Mouse (Mus musculus) spleen, adult 2 months (tissue): Measurements from ENCODE around the gene Fzd2.

ENCODE experiments used
- CTCF ChIP-seq: fragments of 200-500 bp; IDR thresholded peaks from 2 replicates; pipeline ENCODE4 v1.5.1; 2011; ENCODE audit warnings: mild to moderate bottlenecking, inconsistent platforms; ENCODE audit not compliant: insufficient read depth, insufficient read length, insufficient replicate concordance; ENCODE audit errors: extremely low read depth
- POLR2A ChIP-seq: fragments of 200-500 bp; IDR thresholded peaks from 2 replicates; pipeline ENCODE4 v1.6.1; 2011; ENCODE audit warnings: low read depth, low read length, inconsistent platforms

DNA sequence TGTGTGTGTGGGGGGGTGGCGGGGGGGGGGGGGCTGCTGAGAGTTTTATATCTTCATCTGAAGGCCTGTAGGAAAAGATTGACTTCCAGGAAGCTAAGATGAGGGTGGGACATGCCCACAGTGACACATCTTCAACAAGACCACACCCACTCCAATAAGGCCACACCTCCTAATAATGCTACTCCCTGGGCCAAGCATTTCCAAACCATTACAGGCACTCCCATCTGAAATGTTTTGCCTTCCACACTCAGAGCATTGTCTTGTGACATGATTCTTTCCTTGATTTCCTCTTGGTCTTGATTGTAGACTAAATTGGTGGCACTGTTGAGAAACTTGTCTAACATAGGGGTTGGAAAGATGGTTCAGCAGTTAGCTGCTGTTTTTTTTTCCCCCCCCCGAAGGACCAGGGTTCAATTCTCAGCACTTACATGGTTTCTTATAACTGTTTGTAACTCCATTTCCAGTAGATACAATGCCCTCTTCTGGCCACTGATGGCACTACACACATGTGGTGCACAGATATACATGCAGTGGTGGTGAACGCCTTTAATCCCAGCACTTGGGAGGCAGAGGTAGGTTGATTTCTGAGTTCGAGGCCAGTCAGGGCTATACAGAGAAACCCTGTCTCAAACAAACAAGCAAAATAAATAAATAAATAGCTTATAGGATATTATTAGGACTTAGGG lies 17.6 kb upstream of the Fzd2 start:
- TF ChIP-seq CTCF, result no peak
- no peak for TF ChIP-seq POLR2A
